Mouse (Mus musculus) kidney, postnatal 14 days (tissue): Measurements from ENCODE around the gene Mrtfa.
A peak's percentile ranks its signal among the peaks of the same experiment; 100 is the strongest.

Experiments
- DNase-seq: peaks from one replicate; pipeline ENCODE4 v3.0.0; 2022; ENCODE audit warnings: mixed read lengths

Mrtfa gene

GRCm38 (mm10) chr15:81154846-81155624 is 35.5 kb downstream of the Mrtfa start:
- DNase-seq: no peak

- no peak for DNase-seq
Measured at GRCm38 (mm10) chr15:81141956-81142576, 48.5 kb downstream of the Mrtfa start.

- DNase-seq: no peak
Measured at GRCm38 (mm10) chr15:81140004-81140403, 50.6 kb downstream of the Mrtfa start.

GRCm38 (mm10) chr15:81137298-81137697 is 53.3 kb downstream of the Mrtfa start:
- DNase-seq: peak; percentile 20

GRCm38 (mm10) chr15:81133781-81134180 is 56.8 kb downstream of the Mrtfa start:
- DNase-seq: no peak

- DNase-seq: no peak
Measured at GRCm38 (mm10) chr15:81131152-81131551, 59.4 kb downstream of the Mrtfa start.

- DNase-seq: no peak
Measured at GRCm38 (mm10) chr15:81129970-81130369, 60.6 kb downstream of the Mrtfa start.

GRCm38 (mm10) chr15:81128155-81128838 is 62.3 kb downstream of the Mrtfa start:
- DNase-seq: peak; percentile 21

GRCm38 (mm10) chr15:81124282-81124681 is 66.3 kb downstream of the Mrtfa start:
- no peak for DNase-seq

- DNase-seq: no peak
Measured at GRCm38 (mm10) chr15:81123122-81123521, 67.4 kb downstream of the Mrtfa start.

- DNase-seq: no peak
Measured at GRCm38 (mm10) chr15:81122535-81122934, 68.0 kb downstream of the Mrtfa start.

- DNase-seq: no peak
Measured at GRCm38 (mm10) chr15:81122078-81122477, 68.5 kb downstream of the Mrtfa start.

- DNase-seq: no peak
Measured at GRCm38 (mm10) chr15:81120946-81121345, 69.6 kb downstream of the Mrtfa start.

- no peak for DNase-seq
Measured at GRCm38 (mm10) chr15:81120140-81120539, 70.4 kb downstream of the Mrtfa start.

- no peak for DNase-seq
Measured at GRCm38 (mm10) chr15:81118226-81118625, 72.3 kb downstream of the Mrtfa start.

GRCm38 (mm10) chr15:81112589-81112988 is 78.0 kb downstream of the Mrtfa start:
- DNase-seq: peak; percentile 36

- DNase-seq: no peak
Measured at GRCm38 (mm10) chr15:81110315-81110714, 80.2 kb downstream of the Mrtfa start.

- no peak for DNase-seq
Measured at GRCm38 (mm10) chr15:81105962-81106361, 84.6 kb downstream of the Mrtfa start.

GRCm38 (mm10) chr15:81104585-81105259 is 85.8 kb downstream of the Mrtfa start:
- DNase-seq: peak; percentile 30

- no peak for DNase-seq
Measured at GRCm38 (mm10) chr15:81103500-81103899, 87.1 kb downstream of the Mrtfa start.

- DNase-seq: no peak
Measured at GRCm38 (mm10) chr15:81102274-81102879, 88.2 kb downstream of the Mrtfa start.

- no peak for DNase-seq
Measured at GRCm38 (mm10) chr15:81101316-81101715, 89.2 kb downstream of the Mrtfa start.

GRCm38 (mm10) chr15:81099269-81099668 is 91.3 kb downstream of the Mrtfa start:
- DNase-seq: no peak
